Mouse (Mus musculus) G1E-ER4 (cell line): Measurements from ENCODE around the gene Hrh1. TPM values are rescaled to one million over a fixed set of nuclear protein-coding genes. Genes with fewer than 3 reads are reported as not detected.

Source experiments
- GATA1 ChIP-seq: IDR thresholded peaks from one replicate; pipeline ENCODE4 v1.8.0; 2012; ENCODE audit warnings: low read length, inconsistent platforms
- polyA plus RNA-seq: library from polyadenylated mRNA; stranded (reverse); fragments of >175 nt; gene quantifications from 2 replicates; pipeline ENCODE4 v1.2.3, GENCODE M21; 2012

Gene Hrh1
- polyA plus RNA-seq, 1 experiment = not detected

- no peak for TF ChIP-seq GATA1
These were observed 2.7 kb downstream of the Hrh1 start for GRCm38 (mm10) chr6:114400387-114400786.

DNA sequence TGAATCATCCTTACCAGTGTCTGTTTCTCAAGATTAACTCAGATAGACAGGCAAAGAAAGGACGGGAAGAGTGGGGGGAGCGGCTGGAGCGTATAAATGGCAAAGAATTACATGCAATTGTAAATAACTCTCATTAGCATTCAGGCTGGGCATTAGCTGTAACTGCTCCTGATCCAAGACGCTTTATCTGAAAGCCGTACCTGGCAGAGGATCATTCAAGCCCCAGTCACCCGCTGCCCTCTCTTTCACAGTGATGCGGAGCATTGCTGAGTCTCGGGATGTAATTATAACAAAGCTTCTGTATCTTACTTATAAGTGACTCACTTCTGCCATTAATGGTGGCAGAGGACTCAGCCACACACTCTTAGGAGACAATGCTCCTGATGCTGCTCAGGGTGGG lies 3.1 kb downstream of the Hrh1 start:
- TF ChIP-seq GATA1 = no peak

- TF ChIP-seq GATA1 = no peak
These were observed 4.4 kb downstream of the Hrh1 start for GRCm38 (mm10) chr6:114402161-114402560.

DNA sequence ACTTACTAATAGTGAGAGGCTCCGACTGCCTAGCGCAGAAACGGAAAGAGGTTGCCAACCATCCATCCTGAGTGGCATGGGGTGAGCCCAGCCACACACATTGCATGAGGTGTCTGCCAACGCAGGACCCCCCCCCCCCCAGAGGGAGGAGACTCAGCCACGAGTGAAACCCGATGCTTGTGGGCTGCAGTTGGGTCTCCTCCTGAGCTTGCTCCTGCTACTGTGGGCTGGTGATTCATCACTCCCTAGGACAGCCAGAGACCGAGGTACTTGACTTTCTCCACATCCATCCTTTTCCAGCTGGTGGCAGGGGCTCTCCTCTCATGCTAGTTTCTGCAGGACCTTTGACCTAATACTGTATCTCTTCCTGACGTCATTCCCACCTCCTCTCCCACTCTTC lies 5.9 kb downstream of the Hrh1 start:
- no peak for TF ChIP-seq GATA1

DNA sequence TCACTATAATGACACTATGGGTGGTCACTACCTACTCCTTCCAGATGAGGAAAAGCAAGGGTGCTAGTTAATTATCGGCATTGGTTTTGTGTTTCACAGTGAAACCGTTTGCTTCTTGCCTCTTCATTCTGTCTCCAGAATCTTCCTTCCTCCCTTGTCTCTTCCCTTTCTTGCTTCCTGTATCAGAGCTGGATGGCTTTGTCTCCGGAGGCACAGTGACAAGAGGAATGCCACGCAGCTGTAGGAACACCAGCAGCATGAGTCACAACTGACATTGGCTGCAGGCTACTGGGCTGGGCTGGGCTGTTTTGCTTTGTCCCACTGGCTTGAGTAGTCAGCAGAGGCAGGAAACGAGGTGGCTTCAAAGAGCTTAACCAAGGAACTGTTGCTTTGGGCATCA lies 6.4 kb downstream of the Hrh1 start:
- TF ChIP-seq GATA1 = no peak

DNA sequence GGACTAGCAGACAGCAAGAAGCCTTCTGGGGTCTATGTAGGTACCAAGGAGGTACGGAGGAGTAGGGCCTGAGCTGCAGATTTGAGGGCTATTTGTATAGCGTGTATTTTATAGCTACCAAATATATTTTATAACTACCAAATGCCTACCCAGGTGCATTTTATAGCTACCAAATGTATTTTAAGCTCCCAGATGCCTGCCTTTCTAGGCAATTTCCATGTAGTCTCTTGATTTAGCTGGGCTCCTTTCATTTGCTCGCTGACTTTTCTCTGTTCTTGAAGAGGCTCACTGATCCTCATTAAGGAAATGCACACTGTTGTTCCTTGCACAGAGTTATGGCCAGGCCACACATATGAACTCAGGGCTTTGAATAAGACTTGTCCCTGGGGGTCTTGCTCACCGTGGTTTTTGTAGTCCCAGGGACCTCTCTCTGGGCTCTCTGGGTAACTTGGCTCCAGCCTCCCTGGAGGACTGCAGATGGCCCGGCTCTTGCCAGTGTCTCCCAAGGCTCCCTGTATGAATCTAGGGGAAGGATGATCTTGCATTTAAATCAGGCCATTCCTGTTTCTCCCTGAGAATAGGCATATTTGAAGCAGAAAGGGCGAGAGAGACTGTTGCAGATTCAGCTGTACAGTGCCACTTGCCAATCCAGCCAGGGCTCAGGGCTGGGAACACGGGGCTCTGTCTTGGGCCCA lies 7.2 kb downstream of the Hrh1 start:
- TF ChIP-seq GATA1 = no peak

DNA sequence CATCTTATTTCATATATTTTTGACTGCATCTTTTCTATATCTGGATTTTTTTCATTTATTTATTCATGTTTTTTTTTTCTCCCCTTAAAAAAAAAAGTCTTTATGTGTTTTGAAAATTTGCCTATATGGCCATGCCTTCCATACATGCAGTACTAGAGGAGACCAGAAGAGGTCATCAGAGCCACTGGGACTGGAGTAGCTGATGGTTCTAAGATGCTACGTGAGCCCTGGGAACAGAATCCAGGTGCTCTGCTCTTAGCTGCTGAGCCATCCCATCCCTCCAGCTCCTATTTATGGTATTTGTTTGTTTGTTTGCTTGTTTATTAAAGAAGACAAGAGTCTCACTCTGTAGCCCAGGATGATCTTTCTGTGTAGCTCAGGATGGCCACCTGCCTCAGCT lies 8.9 kb downstream of the Hrh1 start:
- no peak for TF ChIP-seq GATA1

DNA sequence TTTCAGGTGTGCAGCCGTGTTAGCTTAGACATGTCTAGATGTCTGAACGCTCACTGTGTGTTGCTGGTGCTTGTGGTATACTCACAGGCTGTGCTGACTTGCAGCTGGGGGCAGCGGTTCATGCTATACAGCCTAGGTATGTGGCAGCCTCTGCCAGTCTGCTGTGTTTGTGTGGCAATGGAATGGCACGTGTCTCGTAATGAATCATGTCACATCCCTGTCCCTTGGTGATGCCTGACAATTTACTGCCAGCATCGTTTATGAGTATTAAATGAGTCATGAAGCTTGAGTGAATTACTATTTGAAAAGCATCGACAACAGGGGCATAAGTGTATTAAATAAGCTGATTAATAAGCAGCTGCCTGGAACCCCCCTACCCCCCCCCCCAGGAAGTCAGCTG lies 9.3 kb downstream of the Hrh1 start:
- TF ChIP-seq GATA1 = no peak

- no peak for TF ChIP-seq GATA1
These were observed 10.5 kb downstream of the Hrh1 start for GRCm38 (mm10) chr6:114408278-114408677.

DNA sequence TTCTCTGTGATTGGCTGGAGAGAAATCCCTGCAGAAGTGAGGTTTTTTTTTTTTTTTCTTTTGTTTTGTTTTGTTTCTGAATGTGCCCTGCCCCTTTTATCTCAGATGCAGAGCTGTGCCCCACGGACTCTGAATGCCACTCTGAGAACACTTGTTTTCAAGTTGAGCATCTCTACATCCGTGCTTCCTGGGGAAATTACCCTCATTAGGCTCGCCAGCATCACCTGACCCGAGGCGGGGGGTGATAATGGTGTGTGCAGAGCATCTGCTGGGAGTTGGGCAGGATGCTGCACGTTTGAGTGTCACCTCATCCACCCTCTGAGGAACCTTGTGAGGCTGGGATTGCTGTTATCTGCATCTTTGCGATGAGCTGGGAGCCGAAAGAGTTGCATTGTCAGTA lies 14.2 kb downstream of the Hrh1 start:
- no peak for TF ChIP-seq GATA1

DNA sequence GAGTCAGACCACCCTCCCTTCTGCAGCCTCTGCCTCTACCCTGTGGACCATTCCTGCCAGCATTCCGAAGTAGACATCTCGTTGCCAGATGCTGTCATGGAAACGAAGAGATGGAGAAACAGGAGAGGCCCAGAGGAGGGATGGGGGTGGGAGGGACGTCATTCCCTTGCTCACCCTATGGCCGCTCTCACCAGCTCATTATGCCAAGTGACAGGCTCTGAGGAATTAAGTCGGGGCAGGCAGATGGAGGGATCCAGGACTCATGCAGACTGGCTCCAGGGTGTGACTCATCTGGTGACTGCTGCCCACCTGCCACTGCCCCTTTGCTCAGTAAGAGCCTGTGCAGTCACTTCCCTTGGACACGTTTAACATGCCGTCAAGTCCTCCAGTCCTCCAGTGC lies 16.8 kb downstream of the Hrh1 start:
- TF ChIP-seq GATA1 = no peak

GRCm38 (mm10) chr6:114418037-114418436 lies 20.3 kb downstream of the Hrh1 start:
- no peak for TF ChIP-seq GATA1

GRCm38 (mm10) chr6:114421061-114421460 lies 23.3 kb downstream of the Hrh1 start:
- no peak for TF ChIP-seq GATA1

DNA sequence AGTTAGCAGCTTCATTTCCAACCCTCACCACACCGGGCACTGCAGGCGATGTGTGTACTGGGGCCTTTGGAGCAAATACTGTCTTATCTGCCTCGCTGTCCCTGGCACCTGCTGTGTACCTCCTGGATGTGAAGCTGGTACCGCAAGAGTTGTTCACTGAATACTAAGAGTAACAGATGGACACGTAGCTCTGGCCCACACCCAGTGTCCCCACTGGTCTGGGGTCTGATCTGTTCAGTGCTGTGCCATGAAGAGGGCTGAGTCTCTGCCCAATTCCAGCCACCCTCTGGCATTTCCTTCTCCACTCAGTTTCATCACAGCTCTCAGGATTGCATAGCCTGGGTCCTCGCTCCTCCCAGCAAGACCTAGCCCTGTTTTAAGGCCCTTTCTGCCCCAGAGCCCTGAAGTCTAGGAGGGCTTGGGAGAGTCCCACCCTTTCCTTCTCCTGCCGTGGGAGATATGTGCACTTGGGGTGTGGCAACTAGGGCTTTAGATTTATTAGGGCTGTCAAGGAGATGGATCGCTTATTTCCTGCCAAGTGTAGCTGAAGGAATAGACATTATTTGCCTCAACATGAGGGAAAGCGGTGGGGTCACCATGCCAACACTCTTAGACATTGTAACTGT lies 25.4 kb downstream of the Hrh1 start:
- TF ChIP-seq GATA1 = no peak

DNA sequence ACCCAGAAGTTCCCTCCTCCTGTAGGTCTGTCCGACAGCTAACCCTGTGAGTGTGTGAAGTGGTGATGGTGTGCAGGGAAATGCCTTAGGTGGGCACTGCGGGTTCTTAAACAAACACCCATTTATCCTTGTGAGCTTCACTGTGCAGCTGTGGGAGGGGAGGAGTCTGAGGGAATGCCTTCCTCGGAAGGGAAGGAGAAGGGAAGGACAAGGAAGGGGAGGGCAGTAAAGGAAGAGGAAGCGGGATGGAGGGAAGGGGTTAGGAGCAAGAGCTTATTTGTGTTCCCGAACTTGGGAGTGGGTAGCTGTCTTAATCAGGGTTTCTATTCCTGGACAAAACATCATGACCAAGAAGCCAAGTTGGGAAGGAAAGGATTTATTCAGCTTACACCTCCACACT lies 27.6 kb downstream of the Hrh1 start:
- TF ChIP-seq GATA1 = no peak

DNA sequence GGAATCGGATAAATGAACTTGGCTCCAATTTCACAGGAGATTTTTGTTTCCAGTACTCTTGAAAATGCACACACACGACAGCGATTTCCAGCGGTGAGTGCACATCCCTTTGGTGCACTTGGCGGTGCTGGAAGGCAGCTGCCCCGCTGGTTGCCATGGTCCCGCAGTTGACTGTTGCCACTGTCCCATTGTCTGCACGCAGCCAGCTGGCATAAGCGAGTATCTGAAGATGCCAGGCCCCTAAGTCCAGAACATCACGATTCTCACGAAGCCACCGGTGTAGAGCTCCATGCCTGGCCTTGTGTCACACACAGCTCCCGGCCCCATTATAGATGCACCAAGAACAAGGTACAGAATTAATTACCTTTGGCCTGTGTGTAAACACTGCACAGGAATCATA lies 29.9 kb downstream of the Hrh1 start:
- no peak for TF ChIP-seq GATA1

- TF ChIP-seq GATA1 = no peak
These were observed 31.1 kb downstream of the Hrh1 start for GRCm38 (mm10) chr6:114428831-114429230.
